Comparison of ENCODE assay signal across 8 mouse cellular contexts in the genomic region with DNA sequence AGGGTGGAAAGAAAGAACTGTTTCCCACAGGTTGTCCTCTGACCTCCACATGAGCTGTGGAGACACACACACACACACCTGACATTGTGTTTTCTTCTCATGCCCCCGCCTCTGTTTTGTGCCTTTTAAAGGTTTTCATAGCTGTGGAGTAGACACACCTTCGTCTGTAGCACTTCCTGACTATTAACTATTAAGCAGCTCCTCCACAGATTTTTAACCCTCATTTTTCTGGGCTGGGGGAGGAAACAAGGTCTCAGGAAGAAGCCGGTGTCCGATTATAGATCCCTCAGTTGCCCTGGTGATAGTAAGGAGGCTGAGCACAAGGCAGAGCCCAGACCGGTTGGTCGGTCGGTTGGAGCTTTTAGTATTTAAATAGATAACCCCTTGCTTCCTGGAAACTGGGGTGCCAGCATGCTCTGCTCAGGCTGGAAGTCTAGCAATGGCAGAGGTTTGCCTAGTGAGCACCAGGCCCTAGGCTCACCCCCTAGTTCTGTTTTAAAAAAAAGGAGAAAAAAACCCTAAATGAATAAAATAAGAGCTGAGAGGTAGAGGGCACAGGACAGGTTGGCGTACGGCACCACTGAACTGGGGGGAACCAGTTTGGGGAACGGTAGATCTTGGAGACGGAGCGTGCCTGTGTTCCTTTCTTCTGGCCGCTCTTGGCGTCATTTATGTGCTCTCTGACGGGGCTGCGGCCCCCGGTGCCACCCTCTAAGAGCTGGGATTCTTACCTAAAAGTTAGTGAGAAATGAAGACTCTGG. TPM values are rescaled to one million over a fixed set of nuclear protein-coding genes. Genes with fewer than 3 reads are reported as not detected.
DNase-seq lines count a peak whose midpoint lies in the region; ATAC-seq and TF ChIP-seq lines count a peak whose summit lies in the region.

No protein-coding gene starts in this region.

- peaks cover 20% of the 10 kb centered on the region for H3K36me3 ChIP-seq in heart, embryonic 12.5 days
- no peaks in the 10 kb centered on the region for H3K36me3 ChIP-seq in ES-Bruce4 (ENCODE audit: control insufficient read depth, insufficient read depth, low read length, poor library complexity, severe bottlenecking)
- peaks cover 24% of the 10 kb centered on the region for H3K36me3 ChIP-seq in limb, embryonic 13.5 days
- no peaks in the 10 kb centered on the region for H3K36me3 ChIP-seq in neural tube, embryonic 14.5 days (ENCODE audit: control insufficient read depth, insufficient read depth, low read length)

- no peak for TF ChIP-seq EP300 in ES-Bruce4 (IDR thresholded peaks at IDR 0.05; ENCODE audit: insufficient read depth, low read depth, low read length)

- WGBS in heart, embryonic 12.5 days: 2% methylated on average over 17 of the region's 17 CpGs
- 2% methylated on average over 17 of the region's 17 CpGs for WGBS in limb, embryonic 13.5 days
- WGBS in neural tube, embryonic 14.5 days: 1% methylated on average over 17 of the region's 17 CpGs

- peaks cover 52% of the 10 kb centered on the region for H3K4me1 ChIP-seq in heart, embryonic 12.5 days (replicated peaks)
- peaks cover 6% of the 10 kb centered on the region for H3K4me1 ChIP-seq in ES-Bruce4 (ENCODE audit: control insufficient read depth, insufficient read depth, low read length)
- peaks cover 31% of the 10 kb centered on the region for H3K4me1 ChIP-seq in limb, embryonic 13.5 days
- H3K4me1 ChIP-seq in neural tube, embryonic 14.5 days (ENCODE audit: control insufficient read depth, insufficient read depth, low read length): peaks cover 23% of the 10 kb centered on the region

- H3K4me2 ChIP-seq in heart, embryonic 12.5 days: peak overlapping the region; percentile 91
- H3K4me2 ChIP-seq in limb, embryonic 13.5 days (replicated peaks): peak overlapping the region; percentile 95
- H3K4me2 ChIP-seq in neural tube, embryonic 14.5 days (ENCODE audit: low read depth, low read length): peak overlapping the region; percentile 95

- peak overlapping the region; percentile 100 for H3K27ac ChIP-seq in heart, embryonic 12.5 days (ENCODE audit: poor library complexity, severe bottlenecking)
- peak overlapping the region; percentile 71 for H3K27ac ChIP-seq in ES-Bruce4 (ENCODE audit: insufficient read depth, low read length)
- H3K27ac ChIP-seq in limb, embryonic 13.5 days: peak overlapping the region; percentile 97
- peak overlapping the region; percentile 98 for H3K27ac ChIP-seq in neural tube, embryonic 14.5 days (ENCODE audit: low read depth, low read length)

- no peak for TF ChIP-seq CTCF in ES-Bruce4 (IDR thresholded peaks at IDR 0.05; ENCODE audit: low read depth, low read length)

- H3K9me3 ChIP-seq in heart, embryonic 12.5 days (replicated peaks): no peaks in the 10 kb centered on the region
- no peaks in the 10 kb centered on the region for H3K9me3 ChIP-seq in ES-Bruce4 (replicated peaks; ENCODE audit: control insufficient read depth, insufficient read depth, low read length, poor library complexity, severe bottlenecking)
- H3K9me3 ChIP-seq in limb, embryonic 13.5 days: no peaks in the 10 kb centered on the region
- H3K9me3 ChIP-seq in neural tube, embryonic 14.5 days (ENCODE audit: control insufficient read depth, low read length): no peaks in the 10 kb centered on the region

- DNase-seq in heart, adult 18-20 months: no peak
- no peak for DNase-seq in layer of hippocampus, postnatal 10 days (ENCODE audit: low spot score in 2 of 2)
- DNase-seq in thymus, postnatal 14 days: no peak

- peak overlapping the region; percentile 84 for H3K9ac ChIP-seq in heart, embryonic 12.5 days
- H3K9ac ChIP-seq in ES-Bruce4 (ENCODE audit: low read depth, poor library complexity, severe bottlenecking): peak overlapping the region; percentile 71
- peak overlapping the region; percentile 78 for H3K9ac ChIP-seq in limb, embryonic 13.5 days
- H3K9ac ChIP-seq in neural tube, embryonic 14.5 days (replicated peaks; ENCODE audit: low read depth, low read length): peak overlapping the region; percentile 86

- peak; percentile 37; the same call in 1 of the 2 replicates for ATAC-seq in heart, embryonic 12.5 days (ENCODE audit: insufficient number of reproducible peaks, low FRiP score)
- ATAC-seq in erythroblast, adult 5-6 weeks (replicated peaks; ENCODE audit: low FRiP score, poor library complexity, severe bottlenecking): peak; percentile 45
- ATAC-seq in limb, embryonic 13.5 days (ENCODE audit: low FRiP score, low read depth): peak; percentile 37; the same call in 1 of the 2 replicates
- ATAC-seq in neural tube, embryonic 14.5 days (ENCODE audit: low read depth): peak; percentile 44; the same call in 1 of the 2 replicates

- no peaks in the 10 kb centered on the region for H3K27me3 ChIP-seq in heart, embryonic 12.5 days (replicated peaks)
- H3K27me3 ChIP-seq in ES-Bruce4 (ENCODE audit: control insufficient read depth, insufficient read depth, low read length, poor library complexity, severe bottlenecking): no peaks in the 10 kb centered on the region
- H3K27me3 ChIP-seq in limb, embryonic 13.5 days: no peaks in the 10 kb centered on the region
- no peaks in the 10 kb centered on the region for H3K27me3 ChIP-seq in neural tube, embryonic 14.5 days (ENCODE audit: control insufficient read depth, insufficient read depth, low read length)

- H3K4me3 ChIP-seq in heart, embryonic 12.5 days: peak overlapping the region; percentile 83
- H3K4me3 ChIP-seq in ES-Bruce4 (ENCODE audit: low read depth, low read length): peak overlapping the region; percentile 97
- H3K4me3 ChIP-seq in limb, embryonic 13.5 days: peak overlapping the region; percentile 67
- H3K4me3 ChIP-seq in neural tube, embryonic 14.5 days (ENCODE audit: low read depth, low read length): peak overlapping the region; percentile 61

- TF ChIP-seq POLR2A in ES-Bruce4 (IDR thresholded peaks at IDR 0.05; ENCODE audit: insufficient read depth, low read length): no peak

RNA-seq across cellular contexts. Expression of a gene that starts 38.1 kb away (rescaled TPM):
- polyA plus RNA-seq in heart, embryonic 12.5 days (2016; fragmentation: Nextera tagmentation; extraction: Ambion mirVana): 142 and 147 TPM in 2 replicates
- total RNA-seq in heart, adult 18-20 months (2021): 10 to 100 TPM; 91.7 to 91.9 TPM
- polyA plus RNA-seq in ES-Bruce4 (2011; ENCODE audit: insufficient read depth, insufficient read length, low read depth, missing spikeins): 223 and 224 TPM in 2 replicates
- 41.1 and 42.6 TPM in 2 replicates for total RNA-seq in erythroblast, adult 5-6 weeks (2015; ENCODE audit: low replicate concordance)
- total RNA-seq in erythroblast, adult 5-6 weeks (2017; ENCODE audit: low replicate concordance): 60.8 and 61.2 TPM in 2 replicates
- polyA plus RNA-seq in limb, embryonic 13.5 days (2015; fragmentation: Nextera tagmentation; extraction: Ambion mirVana): 146 and 149 TPM in 2 replicates
- polyA plus RNA-seq in neural tube, embryonic 14.5 days (2014; fragmentation: Nextera tagmentation; extraction: Ambion mirVana): 148 and 155 TPM in 2 replicates
- total RNA-seq in layer of hippocampus, postnatal 10 days (2021): 100 to 1,000 TPM; 247 to 251 TPM
